Mouse (Mus musculus): ENCODE results near the gene Onecut1.

Onecut1 gene

GRCm38 (mm10) chr9:74861561-74861980, at the start of gene Onecut1:
TSS of gene Onecut1 (plus strand) at chr9:74861921.
- no peak for DNase-seq

GRCm38 (mm10) chr9:74819736-74820511, 41.8 kb upstream of the Onecut1 start:
- DNase-seq: no peak

GRCm38 (mm10) chr9:74825102-74825501, 36.6 kb upstream of the Onecut1 start:
- DNase-seq: no peak

GRCm38 (mm10) chr9:74829206-74829605, 32.5 kb upstream of the Onecut1 start:
- no peak for DNase-seq

- no peak for DNase-seq
Measured at GRCm38 (mm10) chr9:74842890-74843289, 18.8 kb upstream of the Onecut1 start.

GRCm38 (mm10) chr9:74846867-74847830, 14.6 kb upstream of the Onecut1 start:
- no peak for DNase-seq

- no peak for DNase-seq
Measured at GRCm38 (mm10) chr9:74848411-74849194, 13.1 kb upstream of the Onecut1 start.

GRCm38 (mm10) chr9:74849195-74849978, 12.3 kb upstream of the Onecut1 start:
- DNase-seq: no peak

- DNase-seq: no peak
Measured at GRCm38 (mm10) chr9:74849979-74850780, 11.5 kb upstream of the Onecut1 start.

- DNase-seq: no peak
Measured at GRCm38 (mm10) chr9:74850781-74851145, 11.0 kb upstream of the Onecut1 start.

GRCm38 (mm10) chr9:74851601-74852000, 10.1 kb upstream of the Onecut1 start:
- no peak for DNase-seq

GRCm38 (mm10) chr9:74852361-74852760, 9.4 kb upstream of the Onecut1 start:
- DNase-seq: no peak

- DNase-seq: no peak
Measured at GRCm38 (mm10) chr9:74853191-74854072, 8.3 kb upstream of the Onecut1 start.

- no peak for DNase-seq
Measured at GRCm38 (mm10) chr9:74854073-74854591, 7.6 kb upstream of the Onecut1 start.

GRCm38 (mm10) chr9:74855446-74855845, 6.3 kb upstream of the Onecut1 start:
- DNase-seq: no peak

GRCm38 (mm10) chr9:74856578-74857507, 4.9 kb upstream of the Onecut1 start:
- no peak for DNase-seq

- DNase-seq: no peak
Measured at GRCm38 (mm10) chr9:74857508-74857840, 4.2 kb upstream of the Onecut1 start.

- DNase-seq: no peak
Measured at GRCm38 (mm10) chr9:74858111-74858510, 3.6 kb upstream of the Onecut1 start.

- no peak for DNase-seq
Measured at GRCm38 (mm10) chr9:74860461-74860860, 1.3 kb upstream of the Onecut1 start.

Data from cerebellum, adult 11-12 months (tissue).